Mouse (Mus musculus) olfactory bulb, adult 2 months (tissue): ENCODE data around the gene Uchl4. TPM values are rescaled to one million over a fixed set of nuclear protein-coding genes. Genes with fewer than 3 reads are reported as not detected.

Experiments used
- H3K27ac ChIP-seq: fragments of 200-500 bp; 2 replicates; pipeline ENCODE4 v1.5.1; 2012; ENCODE audit warnings: low read depth, low read length; ENCODE audit not compliant: insufficient read depth
- H3K4me1 ChIP-seq: fragments of 200-500 bp; 2 replicates; pipeline ENCODE4 v1.6.1; 2012; ENCODE audit warnings: low read length; ENCODE audit not compliant: control insufficient read depth, insufficient read depth
- H3K4me3 ChIP-seq: fragments of 200-500 bp; 2 replicates; pipeline ENCODE4 v1.5.1; 2012; ENCODE audit warnings: mild to moderate bottlenecking, low read depth, low read length, moderate library complexity; ENCODE audit not compliant: insufficient read depth
- CTCF ChIP-seq: fragments of 200-500 bp; IDR thresholded peaks from 2 replicates; pipeline ENCODE4 v1.5.1; 2012; ENCODE audit warnings: low read depth, mild to moderate bottlenecking, low read length, moderate library complexity; ENCODE audit not compliant: insufficient read depth
- POLR2A ChIP-seq: fragments of 200-500 bp; IDR thresholded peaks from 2 replicates; pipeline ENCODE4 v1.6.1; 2012; ENCODE audit warnings: mild to moderate bottlenecking, low read depth, low read length, moderate library complexity; ENCODE audit not compliant: insufficient read depth
- WGBS: fragments of 180-500 bp; shearing (Covaris S2); methylation state at CpG from one replicate; pipeline ENCODE4 v1.1.7; 2018; 5-methylcytosine and 5-hydroxymethylcytosine counted together
- polyA plus RNA-seq: library from polyadenylated mRNA; stranded (reverse); fragments of >200 nt; gene quantifications from 2 replicates; pipeline ENCODE4 v1.2.4, GENCODE M21; 2012; ENCODE audit warnings: low replicate concordance; ENCODE audit not compliant: missing spikeins, insufficient read depth, insufficient read length

Gene Uchl4
- polyA plus RNA-seq, 1 experiment: not detected

DNA sequence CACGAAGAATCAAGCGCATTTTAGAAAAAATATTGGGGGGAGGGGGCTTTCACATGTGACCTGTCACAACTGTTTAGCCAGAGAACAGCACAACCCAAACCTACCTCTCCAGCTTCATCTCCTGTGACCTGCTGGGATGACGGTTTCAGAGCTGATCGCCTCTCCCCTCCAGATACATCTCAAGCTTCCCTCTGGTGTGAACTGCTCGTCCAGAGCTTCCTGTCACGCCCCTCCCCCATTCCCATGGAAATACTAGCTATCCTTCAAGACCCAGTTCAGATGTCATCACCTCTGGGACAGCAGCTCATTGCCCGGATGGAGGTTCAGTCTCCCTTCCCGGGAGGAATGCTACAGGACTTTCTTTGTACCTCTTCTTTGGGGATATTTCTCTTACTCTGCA, 5.7 kb downstream of the Uchl4 start:
- TF ChIP-seq POLR2A: no peak
- TF ChIP-seq CTCF: no peak
- 53% methylated on average over 8 of the region's 8 CpGs for WGBS
- no peak overlapping the region for H3K27ac ChIP-seq

DNA sequence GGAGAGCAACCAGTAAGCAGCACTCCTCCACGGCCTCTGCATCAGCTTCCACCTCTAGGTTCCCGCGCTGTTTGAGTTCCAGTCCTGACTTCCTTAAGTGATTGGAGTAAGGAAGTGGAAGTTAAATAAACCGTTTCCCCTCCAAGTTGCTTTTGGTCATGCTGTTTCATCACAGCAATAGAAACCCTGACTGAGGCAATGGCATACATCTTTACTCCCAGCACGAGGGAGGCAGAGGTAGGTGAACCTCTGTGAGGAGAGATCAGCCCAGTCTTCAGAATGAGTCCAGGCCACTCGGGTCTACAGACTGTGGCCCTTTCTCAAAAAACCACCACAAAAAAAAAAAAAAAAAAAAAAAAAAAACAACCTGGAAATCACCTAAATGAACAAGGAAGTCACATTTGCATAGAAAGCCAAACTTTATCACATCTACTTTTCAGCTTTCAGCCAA, 7.4 kb downstream of the Uchl4 start:
- Histone ChIP-seq H3K4me3 (no peak overlapping the region), H3K27ac (no peak overlapping the region), H3K4me1 (peaks cover 11% of the 10 kb centered on the region)
- TF ChIP-seq POLR2A (no peak), CTCF (no peak)
- 54% methylated on average over 6 of the region's 6 CpGs for WGBS

More for the DNA sequence above, 5.7 kb downstream of the Uchl4 start:
- peaks cover 11% of the 10 kb centered on the region for H3K4me1 ChIP-seq
- H3K4me3 ChIP-seq: no peak overlapping the region

DNA sequence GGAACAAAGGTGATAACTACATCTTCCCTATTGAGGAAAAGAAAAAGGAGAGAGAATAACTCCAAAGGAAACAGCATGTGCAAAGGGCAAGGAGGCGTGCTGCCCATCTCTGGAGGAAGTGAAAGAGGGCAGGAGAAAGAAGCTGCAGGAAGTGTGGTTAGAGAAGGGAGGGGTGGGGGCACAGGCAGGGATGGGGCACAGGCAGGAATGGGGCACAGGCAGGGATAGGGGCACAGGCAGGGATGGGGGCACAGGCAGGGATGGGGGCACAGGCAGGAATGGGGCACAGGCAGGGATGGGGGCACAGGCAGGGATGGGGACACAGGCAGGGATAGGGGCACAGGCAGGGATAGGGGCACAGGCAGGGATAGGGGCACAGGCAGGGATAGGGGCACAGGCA, 14.4 kb downstream of the Uchl4 start:
- Histone ChIP-seq H3K27ac (no peak overlapping the region), H3K4me1 (peaks cover 4% of the 10 kb centered on the region; the same call in 1 of the 2 replicates), H3K4me3 (peak overlapping the region; percentile 25)
- TF ChIP-seq POLR2A: no peak
- TF ChIP-seq CTCF: no peak
- WGBS: 53% methylated on average over 1 of the region's 1 CpGs

DNA sequence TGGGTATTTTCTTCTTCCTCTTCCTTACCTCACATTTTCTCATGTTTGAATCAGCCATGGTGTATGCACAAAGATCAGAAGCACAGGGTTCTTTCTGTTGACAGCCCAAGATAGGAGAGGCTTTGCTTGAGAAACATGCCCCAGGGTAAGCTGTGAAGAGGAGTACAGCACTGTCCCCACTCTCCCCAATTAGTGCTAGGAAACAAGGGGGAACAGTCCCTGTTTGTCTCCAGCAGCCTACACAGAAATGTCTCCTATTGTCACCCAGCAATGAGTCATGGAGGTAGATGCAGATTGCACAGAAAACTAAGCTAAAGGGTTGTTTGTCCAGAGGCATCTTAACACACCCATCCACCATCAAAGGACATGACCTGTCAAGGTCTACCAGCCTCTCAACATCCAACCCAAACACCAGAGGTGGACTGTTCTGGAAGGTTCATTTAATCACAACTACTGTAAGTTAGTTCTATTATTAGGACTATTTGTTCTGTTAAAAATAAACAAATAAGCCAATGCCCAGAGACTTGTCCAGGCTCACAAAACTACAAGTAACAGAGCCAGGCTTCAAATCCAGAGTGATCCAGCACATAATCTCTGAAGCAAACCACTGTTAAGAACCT, 15.2 kb downstream of the Uchl4 start:
- Histone ChIP-seq H3K27ac (peak overlapping the region; percentile 59; the same call in 1 of the 2 replicates), H3K4me3 (no peak overlapping the region)
- no peak for TF ChIP-seq POLR2A
- no peak for TF ChIP-seq CTCF

DNA sequence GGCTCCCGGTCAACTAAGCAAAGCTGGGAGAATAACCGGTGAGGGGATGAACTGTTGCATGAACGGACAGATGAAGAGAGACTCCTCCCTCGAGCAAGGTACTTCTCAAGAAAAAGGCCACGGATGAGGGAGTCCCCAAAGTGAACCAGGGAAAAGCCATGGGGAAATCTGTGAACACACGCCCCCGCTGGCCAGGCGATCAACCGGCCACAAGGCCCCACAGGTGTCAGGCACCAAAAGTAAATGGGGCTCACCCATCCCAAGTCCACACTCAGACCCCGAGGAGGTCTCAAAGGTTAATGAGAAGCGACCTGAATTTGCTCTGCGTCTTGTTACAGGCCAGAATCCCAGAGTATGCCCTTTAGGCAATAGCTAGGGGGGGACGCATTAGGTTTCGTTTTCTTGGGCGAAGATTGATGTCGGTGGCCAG, 17.6 kb downstream of the Uchl4 start:
- WGBS: under 1% methylated on average over 16 of the region's 16 CpGs
- peak overlapping the region; percentile 73 for H3K27ac ChIP-seq
- TF ChIP-seq POLR2A (no peak), CTCF (no peak)
- H3K4me1 ChIP-seq: peaks cover 4% of the 10 kb centered on the region; the same call in 1 of the 2 replicates
- H3K4me3 ChIP-seq: peak overlapping the region; percentile 88

More for the DNA sequence above, 15.2 kb downstream of the Uchl4 start:
- H3K4me1 ChIP-seq: peaks cover 4% of the 10 kb centered on the region; the same call in 1 of the 2 replicates

DNA sequence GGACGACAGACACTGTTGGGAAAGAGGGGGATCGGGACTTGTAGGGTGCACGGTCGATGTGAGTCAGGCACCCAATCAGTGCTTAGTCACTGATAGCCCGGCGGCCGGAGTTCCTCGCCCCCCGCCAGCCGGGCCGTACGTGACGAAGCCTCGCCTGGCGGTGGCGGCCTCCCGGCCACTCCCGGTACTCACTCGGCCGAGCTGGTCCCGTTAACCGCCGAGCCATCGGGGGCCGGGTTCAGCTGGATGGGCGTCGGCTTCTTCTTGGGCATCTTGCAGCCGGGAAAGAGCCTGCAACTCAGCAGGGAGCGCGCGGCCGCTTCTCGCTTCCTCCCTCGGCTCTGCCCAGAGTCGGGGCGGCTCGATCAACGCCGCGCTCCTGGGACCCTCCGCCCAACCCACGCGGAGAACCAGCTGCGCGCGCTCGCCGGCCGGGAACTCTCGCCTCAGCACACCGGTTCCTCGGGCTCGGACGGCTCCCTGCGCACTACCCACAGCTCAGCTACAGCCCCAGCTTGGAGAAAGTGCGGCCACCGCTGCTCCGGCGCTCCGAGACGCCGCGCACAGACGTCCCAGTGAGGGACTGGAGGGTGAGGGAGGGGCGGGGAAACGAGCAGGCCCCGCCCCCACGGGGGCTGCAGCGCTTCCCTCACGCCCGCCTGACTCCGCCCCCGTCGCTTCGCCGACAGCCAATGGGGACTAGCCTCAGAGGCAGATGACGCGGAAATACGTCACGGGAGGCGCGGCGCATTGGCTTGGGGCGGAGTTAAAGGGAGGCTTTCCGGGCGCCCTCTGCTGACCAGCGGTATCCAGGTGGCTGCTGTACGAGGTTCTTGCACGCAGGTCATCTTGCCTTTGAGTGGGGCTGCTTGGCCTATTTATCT, 18.3 kb downstream of the Uchl4 start, which contains the start of gene Map2k1:
Map2k1 (minus strand) TSS at position 611 of the 884 bp plus-strand sequence.
- peak within 1 kb of the TSS; percentile 73 for H3K27ac ChIP-seq
- H3K4me1 ChIP-seq: peaks cover 4% of the 10 kb centered on the region; the same call in 1 of the 2 replicates
- peak within 1 kb of the TSS; percentile 88 for H3K4me3 ChIP-seq
- TF ChIP-seq CTCF: peak; percentile 84
- peak; percentile 99 for TF ChIP-seq POLR2A
- under 1% methylated on average over 89 of the region's 89 CpGs for WGBS

DNA sequence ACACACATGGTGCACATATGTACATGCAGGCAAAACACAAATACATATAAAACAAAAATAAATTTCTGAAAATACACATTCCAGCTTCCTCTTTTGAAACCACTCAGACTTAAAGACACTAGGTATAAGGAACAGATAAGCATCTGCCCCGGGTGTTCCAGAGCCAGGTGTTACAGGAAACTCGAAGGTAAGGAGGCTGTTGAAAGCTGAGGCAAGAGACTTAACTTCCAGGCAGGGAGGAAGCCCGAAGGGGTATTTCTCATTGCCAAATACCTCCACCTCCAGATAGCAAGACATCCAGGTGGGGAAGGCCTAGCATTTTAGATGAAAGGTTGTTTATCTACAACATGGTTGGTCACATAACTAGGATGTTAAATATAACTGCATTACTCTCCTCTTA, 20.4 kb downstream of the Uchl4 start:
- Histone ChIP-seq H3K4me3 (no peak overlapping the region), H3K27ac (no peak overlapping the region), H3K4me1 (no peaks in the 10 kb centered on the region)
- WGBS: 87% methylated on average over 3 of the region's 3 CpGs
- TF ChIP-seq POLR2A (no peak), CTCF (no peak)

DNA sequence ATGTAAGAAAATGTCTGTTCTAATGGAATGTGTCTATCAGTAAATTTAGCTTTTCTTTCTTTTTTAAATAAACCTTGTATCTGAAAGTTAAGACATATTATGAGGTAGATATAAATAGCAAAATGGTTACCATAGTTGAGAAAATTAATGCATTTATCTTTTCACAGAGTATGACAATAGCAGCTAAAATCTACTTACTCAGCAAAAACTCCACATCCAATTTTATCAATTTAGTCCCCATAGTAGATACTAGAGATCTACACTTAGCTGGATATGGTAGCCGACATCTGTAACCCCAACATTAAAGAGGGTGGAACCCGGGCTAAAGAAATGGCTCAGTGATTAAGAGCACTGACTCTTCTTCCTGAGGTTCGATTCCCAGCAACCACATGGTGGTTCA, 21.2 kb downstream of the Uchl4 start:
- Histone ChIP-seq H3K4me1 (no peaks in the 10 kb centered on the region), H3K4me3 (no peak overlapping the region), H3K27ac (no peak overlapping the region)
- WGBS: 90% methylated on average over 3 of the region's 3 CpGs
- TF ChIP-seq POLR2A (no peak), CTCF (no peak)

DNA sequence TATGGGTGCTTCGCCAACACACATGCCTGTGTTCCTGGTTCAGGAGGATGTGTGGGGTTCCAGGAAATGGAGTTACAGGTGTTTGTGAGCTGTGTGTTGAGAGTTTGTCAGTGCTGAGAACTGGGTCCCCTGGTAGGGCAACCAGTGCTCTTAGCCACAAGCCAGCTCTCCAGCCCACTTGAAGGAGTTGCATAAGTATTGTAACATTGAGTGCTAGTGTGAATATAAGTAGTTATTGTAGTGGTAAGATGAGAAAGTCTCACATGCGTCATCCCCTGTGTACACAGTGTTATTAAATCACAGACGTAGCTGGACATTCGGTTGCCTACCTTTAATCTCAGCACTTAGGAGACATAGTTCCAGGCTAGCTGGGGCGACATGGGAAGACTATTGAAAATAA, 24.9 kb downstream of the Uchl4 start:
- H3K4me1 ChIP-seq: no peaks in the 10 kb centered on the region
- H3K27ac ChIP-seq: no peak overlapping the region
- TF ChIP-seq CTCF (no peak), POLR2A (no peak)
- 93% methylated on average over 5 of the region's 5 CpGs for WGBS
- H3K4me3 ChIP-seq: no peak overlapping the region
